Mouse (Mus musculus): ENCODE measurements around the gene Kcnj10.

Kcnj10 gene

DNA sequence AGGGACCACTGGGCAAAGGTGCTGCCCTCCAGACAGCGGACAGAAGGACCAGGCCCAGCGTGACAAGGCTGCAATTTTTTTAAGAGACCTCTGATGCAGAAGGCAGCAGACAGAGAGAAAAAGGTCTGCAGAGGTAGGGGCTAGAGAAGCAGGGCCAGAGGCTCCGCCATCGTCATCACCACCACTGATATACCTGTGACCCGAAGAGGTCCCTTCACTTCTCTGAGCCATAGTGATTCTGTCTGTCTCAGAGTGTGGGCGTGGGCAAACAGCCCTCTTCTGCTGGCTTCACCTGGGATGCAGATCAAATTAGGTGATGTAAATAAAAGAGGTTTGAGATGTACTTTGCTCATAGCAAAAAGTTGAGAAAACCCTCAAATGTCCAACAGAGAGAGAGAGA lies 11.4 kb upstream of the Kcnj10 start:
- no peak for DNase-seq (ENCODE audit: low spot score in 2 of 2)

DNA sequence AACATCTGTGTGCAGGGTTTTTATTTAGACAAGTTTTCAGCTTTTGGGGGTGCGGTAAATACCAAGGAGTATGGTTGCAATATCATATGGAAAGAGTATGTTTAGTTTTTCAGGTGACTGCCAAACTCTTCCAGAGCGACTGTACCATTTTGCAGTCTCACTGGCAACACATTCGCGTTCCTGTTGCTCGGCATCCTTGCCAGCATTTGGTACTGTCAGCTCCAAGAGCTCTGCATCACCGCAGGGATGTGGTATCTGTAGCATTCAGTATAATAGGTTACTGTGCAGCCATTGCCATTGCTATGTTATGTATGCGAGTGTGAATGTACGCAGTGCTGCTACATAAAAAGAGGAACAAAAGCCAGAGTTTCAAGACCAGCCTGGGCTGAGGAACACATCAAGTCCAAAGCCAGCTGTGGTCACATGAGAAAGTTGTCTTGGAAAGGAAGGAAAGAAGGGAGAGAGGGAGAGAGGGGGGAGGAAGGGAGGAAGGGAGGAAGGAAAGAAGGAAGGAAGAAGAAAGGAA lies 9.5 kb upstream of the Kcnj10 start:
- no peak for DNase-seq (ENCODE audit: low spot score in 2 of 2)

DNA sequence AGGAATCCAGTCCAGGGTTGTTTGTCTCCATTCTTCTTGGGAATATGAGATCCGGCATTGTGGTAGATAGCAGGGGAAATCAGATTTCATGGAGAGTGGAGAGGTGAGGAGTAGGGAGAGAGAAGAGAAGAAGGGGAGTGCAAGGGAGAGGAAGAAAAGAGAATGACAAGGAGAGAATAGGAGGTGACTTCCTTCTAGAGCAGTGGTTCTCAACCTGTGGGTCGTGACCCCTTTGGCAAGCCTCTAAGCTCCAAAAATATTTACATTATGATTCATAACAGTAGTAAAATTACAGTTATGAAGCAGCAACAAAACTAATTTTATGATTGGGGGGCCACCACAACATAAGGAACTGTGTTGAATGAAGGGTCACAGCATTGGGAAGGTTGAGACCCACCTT lies 8.1 kb upstream of the Kcnj10 start:
- no peak for DNase-seq (ENCODE audit: low spot score in 2 of 2)

DNA sequence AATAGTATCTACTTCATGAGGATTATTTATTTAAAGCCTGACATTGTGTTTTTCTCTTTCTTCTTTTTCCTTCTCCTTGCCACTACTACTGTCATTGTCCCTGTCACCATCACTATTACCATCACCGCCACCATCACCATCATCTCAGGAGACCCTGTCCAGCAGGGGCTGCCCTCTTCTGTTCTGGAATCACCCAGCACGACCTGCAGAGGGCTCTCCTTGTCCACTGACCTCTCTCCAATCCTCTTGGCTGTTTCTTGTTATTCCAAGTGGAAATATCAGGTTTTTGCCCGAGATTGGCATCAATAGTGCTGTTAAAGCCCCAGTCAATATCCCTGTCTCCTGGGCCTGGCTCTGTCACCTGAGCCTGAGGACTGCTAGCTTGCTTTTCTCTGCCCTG lies 7.5 kb upstream of the Kcnj10 start:
- no peak for DNase-seq (ENCODE audit: low spot score in 2 of 2)

DNA sequence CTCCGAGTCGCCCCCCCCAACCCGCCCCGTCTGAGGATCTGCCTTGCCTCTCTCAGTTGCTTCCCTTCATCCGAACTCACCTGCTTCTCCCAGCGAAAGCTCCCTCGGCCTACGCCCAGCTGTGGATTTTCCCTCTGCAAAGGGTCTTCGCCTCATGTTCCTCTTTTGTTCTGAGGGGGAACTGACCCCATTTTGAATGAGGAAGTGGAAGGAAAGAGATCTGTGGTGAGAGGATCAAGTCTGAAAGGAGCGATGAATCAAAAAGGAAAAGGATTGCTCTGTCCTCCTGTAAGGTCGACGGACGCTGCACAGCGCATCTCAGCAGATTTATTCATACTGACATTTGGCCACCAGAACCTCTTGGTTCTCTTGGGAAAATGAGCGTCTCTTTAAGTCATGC lies 5.2 kb upstream of the Kcnj10 start:
- no peak for DNase-seq (ENCODE audit: low spot score in 2 of 2)

DNA sequence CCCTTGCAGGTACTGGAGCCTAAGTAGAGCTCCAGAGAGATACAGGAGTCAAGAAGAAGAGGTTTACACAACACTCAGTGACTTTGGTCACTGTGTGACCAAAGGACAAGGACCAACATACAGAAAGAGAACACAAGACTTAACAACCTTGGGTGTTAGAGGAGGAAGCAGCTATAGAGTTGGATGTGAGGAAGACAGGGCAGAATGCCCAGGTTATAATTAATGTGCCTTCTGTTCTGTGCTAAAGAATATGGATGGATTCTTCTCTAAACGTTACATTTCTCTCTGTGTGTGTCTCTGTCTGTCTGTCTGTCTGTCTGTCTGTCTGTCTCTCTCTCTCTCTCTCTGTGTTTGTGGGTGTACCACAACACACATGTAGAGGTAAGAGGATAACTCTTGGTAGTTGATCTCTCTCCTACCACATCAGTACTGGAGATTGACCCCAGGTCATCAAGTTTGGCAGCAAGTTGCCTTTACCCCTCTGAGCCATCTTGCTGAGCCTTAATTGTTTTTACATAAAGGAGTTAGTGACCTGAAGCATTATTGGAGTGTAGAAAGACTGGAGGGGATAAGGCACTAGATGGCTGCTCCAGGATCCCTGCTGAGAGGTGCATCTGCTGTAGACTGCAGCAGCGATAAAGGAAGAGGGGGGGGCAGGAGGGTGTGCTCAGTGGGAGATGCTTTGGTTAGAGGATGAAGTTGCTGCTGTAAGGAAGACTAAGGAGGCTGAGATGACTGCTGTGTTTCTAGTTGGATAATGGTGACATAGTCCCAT lies 3.4 kb upstream of the Kcnj10 start:
- no peak for DNase-seq (ENCODE audit: low spot score in 2 of 2)

DNA sequence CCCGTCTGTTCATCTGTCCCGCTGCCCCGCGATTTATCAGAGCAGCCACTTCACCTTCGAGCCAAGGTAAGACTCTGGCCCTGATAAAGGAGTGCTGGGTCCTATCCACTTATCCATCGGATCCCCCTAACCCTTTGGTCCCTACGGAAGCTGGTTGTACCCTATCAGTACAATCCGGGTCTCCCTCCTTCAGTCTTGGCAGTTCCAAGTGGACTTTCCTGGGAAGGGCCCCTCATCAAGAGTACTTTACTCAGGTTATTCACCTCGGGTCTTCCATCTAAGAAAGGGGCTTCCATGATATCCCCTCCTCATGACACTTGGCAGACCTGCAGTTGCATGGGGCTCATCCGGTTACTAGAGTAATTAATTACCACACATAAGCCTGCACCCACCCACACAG lies 376 bp downstream of the Kcnj10 start:
- no peak for DNase-seq (ENCODE audit: low spot score in 2 of 2)

DNA sequence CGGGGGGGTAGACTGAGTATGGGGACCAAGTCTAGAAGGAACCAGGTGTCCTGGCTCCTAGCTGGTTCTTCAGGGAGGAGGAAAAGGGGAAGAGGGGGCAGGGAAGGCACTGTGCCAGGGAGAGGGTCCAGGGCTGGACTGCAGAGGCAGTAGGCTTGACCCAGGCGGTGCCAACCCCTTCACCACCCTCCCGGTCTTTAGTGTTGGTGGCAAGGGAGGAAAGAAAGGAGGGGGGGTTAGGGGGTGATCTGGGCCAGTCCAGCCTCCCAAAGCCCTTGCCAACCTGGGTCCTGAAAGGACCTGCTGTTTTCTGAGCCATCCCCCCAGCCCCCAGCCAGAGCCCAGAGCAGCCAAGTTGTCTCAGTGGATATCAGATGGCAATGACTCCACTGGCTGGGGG lies 1.7 kb downstream of the Kcnj10 start:
- no peak for DNase-seq (ENCODE audit: low spot score in 2 of 2)

DNA sequence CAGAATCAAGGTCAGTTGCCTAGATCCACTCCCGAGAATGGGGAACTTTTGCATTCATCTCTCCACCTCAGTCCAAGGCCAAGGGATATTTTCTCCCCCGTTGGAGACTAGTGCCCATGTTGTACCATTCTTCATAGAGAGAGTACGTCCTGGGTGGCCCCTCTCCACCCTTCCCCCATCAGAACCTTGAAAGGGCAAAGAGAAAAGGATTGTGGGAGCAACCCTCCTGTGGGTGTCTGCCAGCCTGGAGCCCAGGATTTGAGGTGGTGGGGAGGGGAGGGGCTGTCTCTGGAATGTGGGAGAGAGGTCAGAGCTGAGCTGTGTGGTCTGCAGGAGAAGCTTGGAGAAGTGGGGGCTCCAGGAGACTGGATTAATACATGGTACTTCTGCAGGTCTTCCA lies 2.9 kb downstream of the Kcnj10 start:
- DNase-seq (ENCODE audit: low spot score in 2 of 2): no peak

DNA sequence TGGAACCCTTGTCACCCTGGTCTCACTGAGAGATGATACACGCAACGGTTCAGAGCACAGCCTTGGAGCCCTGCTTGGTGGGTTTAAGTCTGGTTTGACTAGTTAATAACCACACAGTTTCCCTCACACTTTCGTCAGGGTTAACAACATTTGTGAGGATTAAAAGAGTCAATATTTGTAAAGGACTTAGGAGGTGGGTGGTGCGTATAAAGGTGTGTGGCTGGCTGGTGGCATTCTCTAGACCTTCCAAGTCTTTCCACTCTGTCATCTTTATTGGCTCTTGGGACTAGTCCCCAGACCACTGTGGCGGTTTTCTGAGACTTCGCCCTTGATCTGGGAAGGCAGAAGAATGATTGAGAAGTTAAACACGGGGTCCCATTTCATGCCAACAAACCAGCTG lies 3.8 kb downstream of the Kcnj10 start:
- no peak for DNase-seq (ENCODE audit: low spot score in 2 of 2)

DNA sequence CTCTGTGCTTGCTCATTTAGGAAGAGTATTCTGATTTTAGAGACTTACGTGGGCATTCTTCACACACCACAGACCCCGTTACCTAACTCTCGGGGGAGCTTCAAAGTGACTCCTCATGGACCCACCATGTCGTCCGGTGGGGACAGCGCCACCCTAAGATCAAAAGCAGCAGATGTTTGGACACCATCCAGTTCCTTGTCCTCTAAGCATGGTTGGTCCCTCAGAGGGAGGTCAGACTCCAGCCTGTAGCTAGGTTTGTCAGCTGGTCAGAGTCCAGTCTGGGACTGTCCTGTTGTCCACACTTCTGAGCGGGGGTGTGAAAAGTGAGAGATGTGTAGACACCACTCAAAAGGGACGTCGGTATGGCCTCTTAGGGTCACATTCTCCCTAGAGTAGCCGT lies 5.7 kb downstream of the Kcnj10 start:
- no peak for DNase-seq (ENCODE audit: low spot score in 2 of 2)

DNA sequence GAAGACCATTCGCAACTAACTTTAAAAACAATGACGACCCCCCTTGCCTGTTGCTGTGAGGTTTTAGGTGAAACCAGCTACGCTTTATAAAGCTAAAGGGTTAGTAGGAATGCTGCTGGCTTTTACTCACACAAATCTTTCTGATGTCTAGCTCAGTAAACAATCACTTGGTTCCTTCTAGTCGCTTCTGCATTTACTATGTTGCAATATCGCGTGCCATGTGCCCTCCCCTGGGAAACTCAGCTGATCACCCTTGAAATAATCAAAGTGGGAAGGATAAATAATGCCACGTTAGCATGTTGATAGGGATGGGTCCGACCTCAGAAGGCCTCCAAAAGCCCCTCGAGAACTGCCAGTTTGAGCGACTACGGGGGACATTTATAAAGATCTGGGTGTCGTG lies 6.4 kb downstream of the Kcnj10 start:
- DNase-seq (ENCODE audit: low spot score in 2 of 2): no peak

DNA sequence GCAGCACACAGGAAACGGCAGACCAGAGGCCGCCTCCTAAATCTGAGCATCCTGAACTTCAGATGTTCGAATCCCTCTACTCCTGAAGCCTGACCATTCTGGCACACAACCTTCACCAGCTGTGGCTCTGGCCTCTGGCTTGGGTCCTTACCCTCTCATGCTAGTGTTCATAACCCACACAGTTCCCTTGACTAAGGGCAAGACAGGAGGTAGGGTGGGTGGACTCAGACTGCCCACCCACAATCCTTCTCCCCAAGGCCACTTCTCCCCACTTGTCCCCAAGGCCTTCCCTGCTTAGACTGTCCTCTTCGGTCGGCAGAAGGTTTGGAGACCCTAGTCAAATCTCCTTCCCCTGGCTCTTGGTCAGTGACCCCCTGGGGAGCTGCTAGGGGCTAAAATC lies 8.5 kb downstream of the Kcnj10 start:
- no peak for DNase-seq (ENCODE audit: low spot score in 2 of 2)

DNA sequence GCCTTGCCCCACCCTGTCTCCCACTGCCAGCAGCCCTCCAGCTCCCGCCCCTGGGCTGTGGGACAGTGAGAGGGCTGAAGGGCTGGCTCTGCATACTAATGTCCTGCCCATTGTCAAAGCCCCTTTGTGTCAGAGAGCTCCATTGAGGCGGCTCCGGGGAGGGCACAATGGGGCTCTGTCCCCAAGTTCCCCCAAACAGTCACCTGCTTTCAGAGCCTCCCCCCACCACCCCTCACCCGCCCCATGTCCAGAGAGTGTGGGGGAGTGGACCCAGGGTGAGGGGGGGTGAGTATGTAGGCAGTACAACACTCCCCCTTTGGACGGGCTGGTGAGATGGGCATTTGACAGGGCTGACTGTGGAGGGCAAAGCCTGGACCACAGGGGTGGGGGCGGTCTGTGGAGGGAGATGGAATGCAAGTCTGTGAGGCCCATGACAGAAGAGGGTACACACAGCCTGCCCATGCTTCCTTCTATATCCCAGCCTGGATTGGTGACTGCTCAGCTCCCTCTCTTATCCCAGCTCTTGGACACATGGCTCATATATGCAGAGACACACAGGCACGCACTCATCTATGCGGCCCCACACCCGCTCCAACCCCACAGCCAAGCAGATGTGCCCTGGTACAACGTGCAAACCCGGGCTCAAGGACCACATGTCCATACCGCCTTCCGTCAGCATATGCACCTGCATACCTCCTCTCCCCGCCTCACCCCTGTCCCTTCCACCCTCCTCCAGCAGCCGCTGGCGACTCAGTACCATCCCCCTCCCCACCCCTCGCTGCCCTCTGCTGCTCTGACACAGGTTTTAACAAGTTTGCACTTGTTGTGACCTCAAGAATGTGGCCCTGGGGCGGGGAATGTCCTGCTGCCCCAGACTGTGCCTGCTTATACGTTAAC lies 9.2 kb downstream of the Kcnj10 start:
- DNase-seq (ENCODE audit: low spot score in 2 of 2): no peak

DNA sequence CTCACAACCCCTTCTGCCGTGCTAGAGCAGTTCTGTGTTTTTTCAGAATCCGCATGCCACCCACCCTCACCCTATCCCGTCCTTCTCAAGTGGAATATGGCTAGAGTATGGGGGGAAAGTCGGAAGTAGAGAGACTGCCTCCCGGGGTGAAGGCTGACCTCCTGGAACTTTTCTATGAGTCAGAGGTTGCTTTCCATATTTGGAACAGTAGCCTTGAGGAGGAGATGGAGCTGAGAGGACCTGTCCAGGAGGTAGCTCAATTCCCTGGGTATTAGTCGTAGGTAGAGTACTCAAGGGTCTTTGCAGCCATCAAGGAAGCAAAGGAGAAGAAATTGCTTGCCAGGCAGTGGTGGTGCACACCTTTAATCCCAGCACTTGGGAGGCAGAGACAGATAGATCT lies 11.0 kb downstream of the Kcnj10 start:
- DNase-seq (ENCODE audit: low spot score in 2 of 2): no peak

DNA sequence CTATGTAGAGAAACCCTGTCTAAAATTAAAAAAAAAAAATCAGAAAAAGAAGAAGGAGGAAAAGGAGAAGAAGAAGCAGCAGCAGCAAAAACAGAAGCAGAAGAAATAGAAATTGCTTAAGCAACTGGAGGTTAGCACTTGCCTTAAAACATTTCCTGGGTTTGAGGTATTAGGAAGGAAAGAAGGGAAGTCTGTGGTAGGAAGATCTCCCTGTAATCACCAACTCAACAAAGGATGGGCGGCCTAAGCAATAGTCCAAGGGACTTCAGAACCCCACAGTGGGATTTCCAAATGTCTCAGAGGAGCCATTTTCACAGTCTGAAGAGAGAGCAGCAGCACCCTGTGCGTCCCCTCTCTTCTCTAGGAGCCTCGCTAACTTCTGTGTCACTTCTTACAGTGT lies 11.4 kb downstream of the Kcnj10 start:
- no peak for DNase-seq (ENCODE audit: low spot score in 2 of 2)

DNA sequence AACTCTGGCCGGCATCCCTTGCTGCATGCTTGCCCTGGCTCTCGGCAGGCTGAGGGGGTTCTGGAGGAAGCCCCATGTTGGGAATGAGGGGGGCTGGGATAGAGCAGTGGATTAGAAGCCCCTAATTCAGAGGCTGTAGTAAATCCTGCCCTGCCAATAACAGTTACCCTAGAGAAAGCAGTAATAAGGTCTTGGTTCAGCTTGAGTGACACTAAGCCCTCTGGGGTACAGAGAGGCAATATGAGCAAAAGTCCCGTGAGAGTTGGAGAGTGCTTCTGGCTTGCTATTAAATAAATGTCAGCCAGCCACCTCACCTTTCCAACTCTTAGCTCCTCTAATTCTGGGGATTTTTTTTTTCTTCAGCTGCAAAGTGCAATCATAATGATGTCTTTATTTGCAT lies 14.3 kb downstream of the Kcnj10 start:
- no peak for DNase-seq (ENCODE audit: low spot score in 2 of 2)

DNA sequence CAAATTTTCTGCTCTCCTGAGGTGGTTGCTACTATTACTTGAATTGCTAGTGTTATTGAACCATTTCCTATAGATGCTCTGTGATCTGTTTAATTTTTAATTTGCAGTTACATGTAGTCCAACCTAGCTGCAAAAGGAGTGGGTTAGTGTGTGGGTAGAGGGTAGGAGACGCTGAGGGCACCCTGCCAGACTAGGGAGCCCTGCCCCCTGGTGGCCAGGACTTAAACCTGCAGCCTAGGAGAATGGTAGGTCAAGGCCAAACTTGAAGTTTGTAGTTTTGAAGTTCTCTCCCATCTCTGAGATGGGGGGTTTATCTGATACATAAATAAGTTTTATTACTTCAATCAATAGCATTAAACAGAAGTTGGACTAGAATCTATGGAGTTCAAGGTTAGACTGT lies 16.5 kb downstream of the Kcnj10 start:
- peak; percentile 28 to 55 for DNase-seq (ENCODE audit: low spot score in 2 of 2)

DNA sequence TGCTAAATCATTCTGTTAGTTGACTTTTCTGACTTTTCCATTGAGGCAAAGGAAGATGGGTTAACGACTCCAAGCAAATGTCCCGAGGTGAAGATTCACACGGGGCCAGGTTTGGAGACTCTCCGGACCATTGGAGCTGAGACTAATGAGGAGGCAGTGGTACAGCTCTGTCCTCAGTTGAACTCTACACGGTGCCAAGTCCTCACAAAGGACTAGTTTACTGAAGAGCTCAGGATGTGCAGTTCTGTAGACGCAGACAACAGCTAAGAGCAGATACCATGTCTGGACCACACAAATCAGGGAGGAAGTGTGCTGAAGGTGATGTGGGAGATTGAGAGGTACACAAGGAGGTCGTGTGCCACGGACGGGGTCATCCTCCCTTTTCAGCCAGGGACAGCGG lies 17.3 kb downstream of the Kcnj10 start:
- no peak for DNase-seq (ENCODE audit: low spot score in 2 of 2)

DNA sequence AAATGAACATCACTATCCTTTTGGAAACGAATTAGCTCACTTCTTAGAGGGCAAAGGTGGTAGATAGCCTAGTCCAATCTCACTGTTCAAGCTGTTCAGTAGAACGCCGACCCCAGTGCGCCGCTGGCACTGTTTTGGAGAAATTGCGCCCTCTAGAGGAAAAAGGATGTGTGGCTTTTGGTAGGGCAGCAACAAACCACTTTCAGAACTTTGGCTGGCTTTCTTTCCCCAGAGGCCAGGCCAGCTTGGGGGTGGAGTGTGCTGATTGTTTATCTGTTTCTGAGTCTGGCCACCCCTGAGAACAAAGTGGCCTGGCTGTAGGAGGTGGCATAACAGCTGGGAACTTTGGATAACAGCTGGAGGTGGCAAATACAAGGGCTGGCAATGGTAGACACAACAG lies 23.7 kb downstream of the Kcnj10 start:
- peak in 1 of 2 experiments; percentile 41 for DNase-seq (ENCODE audit: low spot score in 2 of 2)

DNA sequence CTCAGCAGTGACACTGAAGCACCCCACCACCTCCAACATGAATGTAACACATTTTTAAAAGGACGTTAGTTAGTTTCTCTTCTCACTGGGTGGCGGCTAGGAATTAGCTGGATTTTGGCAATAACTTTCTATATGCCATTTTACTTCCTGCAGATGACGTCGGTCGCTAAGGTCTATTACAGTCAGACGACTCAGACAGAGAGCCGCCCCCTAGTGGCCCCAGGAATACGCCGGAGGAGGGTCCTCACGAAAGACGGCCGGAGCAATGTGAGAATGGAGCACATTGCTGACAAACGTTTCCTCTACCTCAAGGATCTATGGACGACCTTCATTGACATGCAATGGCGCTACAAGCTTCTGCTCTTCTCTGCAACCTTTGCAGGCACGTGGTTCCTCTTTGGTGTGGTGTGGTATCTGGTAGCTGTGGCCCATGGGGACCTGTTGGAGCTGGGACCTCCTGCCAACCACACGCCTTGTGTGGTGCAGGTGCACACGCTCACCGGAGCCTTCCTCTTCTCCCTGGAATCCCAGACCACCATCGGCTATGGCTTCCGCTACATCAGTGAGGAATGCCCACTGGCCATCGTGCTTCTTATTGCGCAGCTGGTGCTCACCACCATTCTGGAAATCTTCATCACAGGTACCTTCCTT lies 27.9 kb downstream of the Kcnj10 start:
- peak; percentile 62 to 78 for DNase-seq (ENCODE audit: low spot score in 2 of 2)

DNA sequence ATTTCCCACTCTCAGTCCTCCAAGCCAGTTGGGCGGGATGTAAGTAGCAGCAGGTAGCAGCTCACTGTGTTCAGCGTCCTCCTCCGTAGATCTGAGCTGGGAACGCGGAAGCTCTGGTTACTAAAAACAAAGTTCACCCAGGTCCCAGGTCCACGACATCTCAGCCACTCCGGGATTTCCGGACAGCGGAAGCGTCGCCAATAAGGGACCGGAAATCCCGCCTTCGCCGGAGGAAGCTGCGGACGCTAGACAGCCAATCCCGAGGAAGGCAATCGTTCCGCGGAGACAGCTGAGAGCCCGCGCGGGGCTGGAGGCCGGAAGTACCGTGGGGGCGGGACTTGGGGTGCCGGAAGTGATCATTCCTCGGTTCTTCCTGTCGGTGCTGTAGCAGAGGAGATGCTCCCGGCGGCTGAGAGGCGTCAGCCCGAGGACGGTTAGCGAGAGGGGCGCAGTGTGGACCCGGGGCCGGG lies 35.2 kb downstream of the Kcnj10 start, which contains the start of gene Pigm:
Pigm (plus strand) TSS at position 349 of the 470 bp plus-strand sequence.
- DNase-seq (ENCODE audit: low spot score in 2 of 2): peak; percentile 97 to 98
